Mouse (Mus musculus): Measurements from ENCODE around the gene H1fnt.

Gene H1fnt

DNA sequence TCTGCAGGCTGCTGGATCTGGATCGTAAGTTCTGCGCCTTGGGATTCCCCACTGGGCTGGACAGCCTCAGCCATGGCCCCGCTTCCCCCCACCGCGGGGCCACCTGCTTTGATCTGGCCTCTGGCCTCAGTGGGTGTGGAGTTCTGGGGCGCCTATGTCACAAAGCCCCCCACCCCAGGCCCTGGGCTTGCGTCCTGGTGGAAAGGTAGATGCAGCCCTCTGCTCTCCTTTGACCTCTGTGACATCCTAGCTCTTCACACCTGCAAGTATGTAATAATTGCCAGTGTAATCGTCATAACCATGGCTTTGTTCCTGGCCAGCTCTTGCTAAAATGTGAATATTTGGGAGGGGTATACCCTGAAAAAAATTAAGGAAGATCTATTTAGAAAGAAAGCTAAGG is at the start of gene H1fnt:
H1fnt (minus strand) TSS at position 101 of the 400 bp plus-strand sequence.
- DNase-seq (ENCODE audit: low spot score in 2 of 2) = no peak

DNA sequence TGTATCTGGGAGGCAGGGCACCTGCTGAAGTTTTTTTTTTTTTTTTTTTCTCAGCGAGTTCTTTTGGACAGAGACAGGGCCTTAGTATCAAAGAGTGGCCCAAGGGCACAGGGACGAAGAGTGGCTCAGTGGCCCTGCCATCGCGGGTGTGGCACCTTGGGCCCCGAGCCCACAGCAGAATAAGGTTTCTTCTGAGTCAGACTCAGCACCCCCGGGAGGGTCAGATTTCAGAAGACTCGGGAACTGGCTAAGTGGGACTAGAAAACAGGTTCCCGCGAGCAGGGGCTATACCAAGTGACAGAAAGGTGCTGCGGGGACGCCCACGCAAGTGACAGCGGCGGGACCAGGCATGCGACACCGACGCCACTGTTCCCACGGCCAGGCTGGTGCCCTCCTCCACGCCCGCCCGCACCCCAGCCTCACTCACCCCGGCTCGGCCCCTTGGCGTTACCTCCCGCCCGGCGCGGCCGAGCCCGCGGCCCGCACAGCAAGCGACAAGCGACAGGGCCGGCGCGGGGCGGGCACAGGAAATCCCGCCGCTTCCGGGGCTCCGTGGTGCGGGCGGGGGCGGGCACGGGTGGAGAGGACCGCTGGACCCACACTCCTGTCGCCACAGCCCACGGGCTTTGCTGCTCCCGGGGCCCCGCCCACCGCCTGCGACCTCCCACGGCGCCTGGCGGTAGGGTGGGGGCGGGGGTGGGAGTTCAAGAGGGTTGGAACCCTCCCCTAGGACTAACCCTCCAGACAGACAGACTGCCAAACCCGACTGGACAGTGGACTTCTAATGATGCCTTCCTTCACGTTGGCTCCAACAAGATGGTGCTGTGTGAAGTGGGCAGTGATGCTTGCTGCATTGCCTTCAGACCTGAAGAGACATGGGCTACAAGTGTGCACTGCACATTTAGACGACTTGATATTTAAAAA is 38.8 kb upstream of the H1fnt start, which contains the start of gene Zfp641:
Zfp641 (minus strand) TSS at position 534 of the 924 bp plus-strand sequence.
- DNase-seq (ENCODE audit: low spot score in 2 of 2) = peak in 1 of 2 experiments; percentile 33

DNA sequence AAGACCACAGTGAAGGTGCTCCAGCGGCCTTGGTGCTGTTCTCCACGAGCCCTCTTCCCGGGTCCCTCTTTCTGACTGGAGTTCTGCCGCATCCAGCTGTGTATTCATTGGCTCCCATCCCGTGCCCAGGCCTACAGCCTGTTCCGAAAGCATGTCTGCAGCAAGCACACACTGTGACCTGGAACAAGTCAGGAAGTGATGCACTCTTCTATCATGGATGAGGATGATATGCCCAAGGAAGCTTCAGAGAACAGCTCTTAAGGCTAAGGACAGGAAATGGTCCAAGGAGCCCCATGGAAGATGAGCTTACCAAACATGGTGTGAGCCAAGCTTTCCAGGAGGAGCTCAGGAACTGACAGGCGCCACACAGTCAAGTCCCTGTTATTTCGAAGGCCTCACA is 36.6 kb upstream of the H1fnt start:
- no peak for DNase-seq (ENCODE audit: low spot score in 2 of 2)

DNA sequence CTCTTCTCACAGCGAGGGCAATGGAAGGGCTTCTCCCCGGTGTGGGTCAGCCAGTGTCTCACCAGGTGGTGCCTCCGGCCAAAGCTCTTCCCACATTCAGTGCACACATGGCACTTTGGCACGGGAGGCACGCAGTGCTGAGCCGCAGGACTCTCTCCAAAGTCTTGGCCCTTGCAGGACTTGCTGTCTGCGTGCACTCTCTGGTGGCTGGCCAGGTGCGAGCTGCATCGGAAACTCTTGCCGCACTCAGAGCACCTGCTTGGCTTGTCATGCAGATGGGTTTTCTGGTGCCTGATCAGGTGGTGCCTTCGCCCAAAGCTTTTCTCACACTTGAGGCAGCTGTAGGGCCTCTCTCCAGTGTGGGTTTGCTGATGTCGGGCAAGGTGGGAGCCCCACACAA is 31.5 kb upstream of the H1fnt start:
- no peak for DNase-seq (ENCODE audit: low spot score in 2 of 2)

DNA sequence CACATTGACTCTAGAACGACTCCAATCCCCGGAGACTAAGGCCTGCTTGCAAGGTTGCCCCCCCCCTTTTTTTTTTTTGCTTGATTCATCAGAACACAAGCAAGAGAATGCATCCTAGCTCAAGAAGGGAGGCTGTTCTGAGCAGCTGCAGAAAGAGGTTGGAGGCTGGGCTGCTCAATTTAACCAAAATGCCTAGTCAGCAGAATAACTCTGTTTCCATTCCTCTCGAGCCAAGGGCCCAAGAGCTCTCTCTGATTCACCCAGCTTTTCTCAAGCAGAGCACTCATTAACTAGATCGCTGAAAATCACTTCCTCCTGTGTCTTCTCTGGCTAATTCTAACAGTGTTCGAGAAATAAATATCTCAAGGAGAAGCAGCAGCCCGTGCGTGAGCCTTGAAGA is 29.3 kb upstream of the H1fnt start:
- no peak for DNase-seq (ENCODE audit: low spot score in 2 of 2)

DNA sequence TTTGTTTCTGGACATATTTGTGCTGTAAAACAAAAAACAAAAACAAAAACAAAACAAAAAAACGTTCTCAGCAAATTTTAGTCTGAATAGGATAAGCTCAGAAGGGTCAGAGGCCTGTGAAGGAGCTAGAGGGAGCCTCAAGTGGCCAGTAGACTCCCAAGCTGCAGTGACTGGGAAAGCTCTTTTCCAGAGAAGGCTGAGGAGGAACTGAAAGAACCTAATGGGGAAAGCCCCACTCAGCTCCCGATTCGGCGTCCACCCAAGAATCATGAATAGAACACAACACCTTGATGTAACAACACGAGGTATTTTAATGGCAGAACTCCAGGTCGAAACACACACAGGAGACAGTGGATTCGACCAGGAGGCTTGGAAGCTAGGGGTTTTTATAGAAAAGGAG is 683 bp upstream of the H1fnt start:
- no peak for DNase-seq (ENCODE audit: low spot score in 2 of 2)

DNA sequence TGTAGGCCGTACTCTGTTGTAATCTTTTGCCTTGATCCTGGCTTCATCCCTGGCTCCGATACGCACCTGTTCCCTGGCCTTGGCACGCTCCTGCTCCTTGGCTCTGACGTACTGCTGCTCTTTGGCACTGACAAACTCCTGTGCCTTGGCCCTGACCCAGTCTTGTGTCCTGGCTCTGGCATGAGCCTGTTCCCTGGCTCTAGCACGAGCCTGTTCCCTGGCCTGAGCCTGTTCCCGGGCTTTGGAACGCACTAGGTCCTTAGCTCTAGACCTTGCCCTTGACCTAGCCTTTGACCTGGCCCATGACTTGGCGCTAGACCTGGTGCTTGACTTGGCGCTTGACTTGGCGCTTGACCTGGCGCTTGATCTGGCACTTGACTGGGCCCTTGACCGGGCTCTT is 822 bp downstream of the H1fnt start:
- no peak for DNase-seq (ENCODE audit: low spot score in 2 of 2)

DNA sequence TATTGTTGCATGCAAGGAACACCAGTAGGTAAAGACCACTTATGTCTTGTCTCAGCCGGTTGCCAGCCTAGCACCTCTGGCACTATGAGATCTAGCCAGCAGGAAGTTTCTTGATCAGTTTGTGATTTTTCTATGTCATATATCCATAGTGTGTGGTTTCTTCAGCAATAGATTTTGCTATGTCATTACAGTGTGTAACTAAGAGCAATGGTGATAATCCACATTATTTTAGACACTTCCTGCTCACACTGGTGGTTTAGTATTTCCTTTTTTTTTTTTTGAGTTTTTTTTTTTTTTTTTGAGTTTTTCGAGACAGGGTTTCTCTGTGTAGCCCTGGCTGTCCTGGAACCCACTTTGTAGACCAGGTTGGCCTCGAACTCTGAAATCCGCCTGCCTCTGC is 21.7 kb downstream of the H1fnt start:
- DNase-seq (ENCODE audit: low spot score in 2 of 2) = no peak

DNA sequence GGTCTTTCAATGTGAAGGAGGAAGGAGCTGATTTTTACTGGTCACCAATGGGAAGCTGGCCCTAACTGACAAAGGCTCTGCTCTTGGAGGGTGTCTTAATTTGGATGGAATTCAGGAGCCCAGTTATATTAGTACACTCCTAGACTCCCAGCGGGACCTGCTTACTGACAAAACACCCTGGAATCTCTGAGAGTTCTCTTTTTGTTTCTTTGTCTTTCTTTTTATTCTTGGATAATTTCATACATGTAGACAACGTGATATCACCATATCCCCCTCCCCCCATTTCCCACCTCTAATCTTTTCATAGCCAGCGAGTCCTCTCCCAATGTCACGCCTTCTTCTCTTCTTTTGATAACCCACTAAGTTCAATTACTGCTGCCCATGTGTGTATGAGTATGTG is 22.7 kb downstream of the H1fnt start, which contains the start of gene Olfr286:
Olfr286 (minus strand) TSS at position 101 of the 400 bp plus-strand sequence.
- no peak for DNase-seq (ENCODE audit: low spot score in 2 of 2)

DNA sequence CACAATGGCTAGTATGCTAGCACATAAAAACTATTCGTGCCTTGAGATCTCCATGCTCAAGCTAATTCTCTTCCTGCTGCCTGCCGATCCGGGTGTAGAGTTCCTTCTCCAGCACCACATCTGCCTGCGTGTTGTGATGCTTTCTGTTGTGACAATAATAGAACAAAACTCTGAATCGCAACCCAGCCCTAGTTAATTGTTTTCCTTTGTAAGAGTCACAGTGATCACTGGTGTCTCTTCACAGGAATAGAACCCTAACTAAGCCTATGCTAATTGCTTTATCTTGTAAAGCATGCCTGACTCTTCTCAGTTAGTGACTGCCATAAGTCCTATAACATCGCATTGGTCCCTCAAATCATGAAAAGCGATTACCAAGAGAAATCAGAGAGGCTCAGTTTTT is 31.0 kb downstream of the H1fnt start:
- no peak for DNase-seq (ENCODE audit: low spot score in 2 of 2)

DNA sequence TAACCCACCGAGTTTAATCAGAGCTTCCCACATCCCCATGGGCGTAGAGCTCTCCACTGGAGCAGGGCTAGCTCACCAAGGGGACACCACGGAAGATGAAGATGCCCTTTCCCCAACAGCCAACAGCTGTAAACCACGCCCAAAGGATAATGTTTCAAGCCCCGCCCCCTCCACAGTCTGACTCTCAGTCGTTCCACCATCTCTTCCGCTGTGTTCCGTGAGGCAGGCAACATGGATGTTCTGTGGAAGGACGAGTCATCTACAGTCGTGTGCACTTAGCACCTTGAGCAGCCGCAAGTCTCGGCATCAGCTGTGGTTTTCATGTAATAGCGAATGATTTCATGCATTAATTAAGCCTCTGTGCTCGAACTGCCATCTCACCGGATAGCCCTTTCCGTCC is 31.5 kb downstream of the H1fnt start:
- DNase-seq (ENCODE audit: low spot score in 2 of 2) = no peak

DNA sequence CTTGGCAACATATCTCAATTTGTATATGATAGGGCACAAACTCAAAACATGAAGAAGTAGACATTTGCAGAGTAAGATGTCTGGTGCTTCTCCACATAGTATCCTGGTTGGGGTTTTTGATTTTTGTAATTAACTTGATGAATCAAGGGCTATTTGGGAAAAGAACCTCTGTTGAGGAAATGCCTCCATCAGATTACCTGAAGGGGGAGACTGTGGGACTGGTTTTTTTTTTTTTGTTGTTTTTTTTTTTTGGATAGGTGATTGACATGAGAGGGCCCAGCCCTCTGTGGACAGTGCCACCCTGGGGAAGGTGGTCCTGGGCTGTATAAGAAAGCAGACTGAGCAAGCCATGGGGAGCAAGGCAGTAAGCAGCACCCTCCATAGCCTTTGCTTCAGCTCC is 34.7 kb downstream of the H1fnt start:
- DNase-seq (ENCODE audit: low spot score in 2 of 2) = no peak

DNA sequence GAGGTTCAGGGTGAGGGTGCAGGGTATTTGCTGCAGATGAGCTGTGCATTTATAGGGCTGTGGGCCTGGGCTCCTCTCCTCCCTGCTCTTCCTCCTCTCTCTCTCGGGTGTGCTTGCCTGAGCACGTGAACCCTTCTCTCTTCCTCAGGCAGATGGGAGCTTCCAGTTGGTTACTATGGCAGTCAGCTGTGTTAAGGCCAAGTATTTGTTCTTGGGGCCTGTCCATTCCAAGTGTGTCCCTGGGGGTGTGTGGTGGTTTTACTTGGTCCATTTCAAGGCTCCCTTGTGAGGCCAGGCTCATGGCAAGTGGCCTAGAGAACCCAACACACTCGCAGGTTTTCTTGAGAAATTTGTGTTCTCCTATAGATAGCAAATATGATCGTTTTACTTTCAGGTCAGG is 36.2 kb downstream of the H1fnt start, which contains the start of the genes Gm44579 and Olfr287:
Gm44579 (minus strand) TSS at position 101 of the 400 bp plus-strand sequence.
Olfr287 (minus strand) TSS at position 180 of the 400 bp plus-strand sequence.
- no peak for DNase-seq (ENCODE audit: low spot score in 2 of 2)

DNA sequence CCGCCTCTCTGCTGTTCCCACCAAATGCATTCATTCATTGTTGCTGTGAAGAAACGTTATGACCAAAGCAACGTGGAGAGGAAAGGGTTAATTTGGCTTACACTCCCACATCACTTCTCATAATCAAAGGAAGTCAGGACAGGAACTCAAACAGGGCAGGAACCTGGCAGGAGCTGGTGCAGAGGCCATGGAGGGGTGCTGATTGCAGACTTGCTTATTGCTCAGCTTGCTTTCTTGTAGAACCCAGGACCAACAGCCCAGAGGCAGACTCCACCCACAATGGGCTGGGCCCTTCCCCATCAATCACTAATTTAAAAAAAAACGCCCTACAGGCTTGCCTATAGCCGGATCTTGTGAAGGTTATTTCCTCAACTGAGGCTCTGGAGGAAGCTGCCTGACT is 43.0 kb downstream of the H1fnt start:
- no peak for DNase-seq (ENCODE audit: low spot score in 2 of 2)

DNA sequence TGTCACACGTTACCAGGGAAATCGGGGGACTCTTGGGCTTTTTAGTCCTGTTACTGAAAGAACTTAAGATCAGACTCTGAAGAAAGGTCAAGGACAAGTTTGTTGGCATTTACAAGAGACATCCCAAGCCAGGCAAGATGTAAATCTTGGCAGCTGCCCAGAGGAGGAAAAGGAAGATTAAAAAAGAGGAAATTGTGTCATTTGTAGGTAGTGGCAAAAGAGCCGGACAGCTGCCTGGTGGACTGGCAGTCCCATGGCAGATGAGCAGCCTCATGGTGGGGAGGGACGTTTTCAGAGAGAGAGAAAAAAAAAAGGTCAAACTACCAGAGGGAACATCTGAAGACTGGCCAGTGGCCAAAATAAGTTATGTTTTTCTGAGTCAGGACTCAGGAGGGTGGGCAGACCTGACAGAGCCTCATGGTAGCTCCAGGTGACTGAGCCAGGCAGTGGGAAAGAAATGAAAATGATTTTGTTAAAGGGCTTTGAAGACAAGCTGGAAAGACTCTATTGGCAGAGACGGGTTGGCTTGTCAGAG is 43.7 kb downstream of the H1fnt start:
- no peak for DNase-seq (ENCODE audit: low spot score in 2 of 2)

DNA sequence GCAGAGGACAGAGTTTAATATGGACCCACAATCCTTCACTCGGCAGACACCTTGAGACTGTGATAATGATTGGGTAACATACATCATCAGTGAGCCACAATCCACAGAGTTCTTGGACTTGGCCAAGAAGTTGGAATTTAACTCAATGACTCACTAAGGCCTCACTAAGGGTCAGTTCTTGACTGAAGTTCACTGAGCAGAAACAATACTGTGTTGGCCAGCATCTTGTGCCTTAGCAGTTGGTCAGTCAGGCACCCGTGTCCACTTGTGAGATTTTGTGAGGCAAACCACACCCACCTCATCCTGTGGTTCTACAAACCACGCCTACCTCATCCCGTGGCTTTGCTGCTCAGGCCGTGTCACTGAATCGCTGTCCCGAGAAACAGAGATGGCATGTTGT is 47.4 kb downstream of the H1fnt start:
- DNase-seq (ENCODE audit: low spot score in 2 of 2) = no peak

All from urinary bladder, postnatal 4 days (tissue).